Mouse (Mus musculus) heart, postnatal 10 days (tissue): ENCODE results near the gene A930004D18Rik. TPM values are rescaled to one million over a fixed set of nuclear protein-coding genes. Genes with fewer than 3 reads are reported as not detected.

Source experiments
- microRNA-seq, 2 experiments: library from miRNA; unstranded; fragments of <30 nt; microRNA quantifications; one replicate each; pipeline ENCODE4 v1.2.0; 2022
- total RNA-seq, 2 experiments: library from RNA; stranded (reverse); gene quantifications; 2 replicates each; pipeline ENCODE4 v1.2.3; 2021

The A930004D18Rik gene
- total RNA-seq, 2 experiments from 2014 or later: 3.0 to 4.2 TPM

Small RNAs within 50 kb of the gene (microRNA-seq; reads per million reads assigned to microRNA genes)
- gene Mir7655: 2.8 to 5.4 reads per million in 2 experiments

Other genes with a start within 250 kb of the A930004D18Rik start
- gene H2al2a, start 40.8 kb downstream of the A930004D18Rik start, total RNA-seq: not detected
- 1 to 10 TPM; 4.8 to 5.7 TPM for gene Skida1, start 11.3 kb upstream of the A930004D18Rik start, total RNA-seq
- 10 to 100 TPM; 40.6 to 43.1 TPM for gene Mllt10, start 17.5 kb upstream of the A930004D18Rik start, total RNA-seq